Mouse (Mus musculus) neural tube, embryonic 13.5 days (tissue): Measurements from ENCODE around the gene Sipa1l2. TPM values are rescaled to one million over a fixed set of nuclear protein-coding genes. Genes with fewer than 3 reads are reported as not detected.
"Not testable (repeated sequence)": the region's sequence is repeated elsewhere in the genome, so short reads cannot be mapped to it uniquely, and the experiment has no call there.

ENCODE experiments used
- ATAC-seq: fragments of 200-750 bp; cut with Nextera tagmentation; 2 replicates; pipeline ENCODE4 v1.8.0; 2017; ENCODE audit warnings: low read depth, mild to moderate bottlenecking, moderate TSS enrichment, moderate library complexity
- H3K27ac ChIP-seq: fragments of 300-500 bp; sonication (generic); replicated peaks from 2 replicates; pipeline ENCODE4 v1.5.1; 2015; ENCODE audit warnings: moderate library complexity, mild to moderate bottlenecking, inconsistent platforms
- H3K27me3 ChIP-seq: fragments of 300-500 bp; sonication (generic); 2 replicates; pipeline ENCODE4 v1.6.1; 2015; ENCODE audit warnings: mild to moderate bottlenecking, inconsistent platforms
- H3K36me3 ChIP-seq: fragments of 300-500 bp; sonication (generic); 2 replicates; pipeline ENCODE4 v1.6.1; 2015; ENCODE audit warnings: mild to moderate bottlenecking, inconsistent platforms
- H3K4me1 ChIP-seq: fragments of 300-500 bp; sonication (generic); replicated peaks from 2 replicates; pipeline ENCODE4 v1.6.1; 2015; ENCODE audit warnings: inconsistent platforms
- H3K4me2 ChIP-seq: fragments of 300-500 bp; sonication (generic); 2 replicates; pipeline ENCODE4 v1.6.1; 2015; ENCODE audit warnings: inconsistent platforms, mild to moderate bottlenecking, moderate library complexity
- H3K4me3 ChIP-seq: fragments of 300-500 bp; sonication (generic); 2 replicates; pipeline ENCODE4 v1.5.1; 2015; ENCODE audit warnings: mild to moderate bottlenecking, inconsistent platforms
- H3K9ac ChIP-seq: fragments of 300-500 bp; sonication (generic); 2 replicates; pipeline ENCODE4 v1.6.1; 2015; ENCODE audit warnings: moderate library complexity, mild to moderate bottlenecking, inconsistent platforms
- H3K9me3 ChIP-seq: fragments of 300-500 bp; sonication (generic); 2 replicates; pipeline ENCODE4 v1.6.1; 2016; ENCODE audit warnings: inconsistent platforms
- WGBS: fragments of 180-500 bp; shearing (Covaris S2); methylation state at CpG from one replicate; pipeline ENCODE4 v1.1.7; 2015; 5-methylcytosine and 5-hydroxymethylcytosine counted together
- polyA plus RNA-seq: library from polyadenylated mRNA; unstranded; fragments of >200 nt; fragmentation: Nextera tagmentation; extraction: Ambion mirVana; gene quantifications from 2 replicates; pipeline ENCODE4 v1.2.1, GENCODE M21; 2015

Sipa1l2 gene
- polyA plus RNA-seq, 1 experiment from 2014 or later = 19.7 TPM

DNA sequence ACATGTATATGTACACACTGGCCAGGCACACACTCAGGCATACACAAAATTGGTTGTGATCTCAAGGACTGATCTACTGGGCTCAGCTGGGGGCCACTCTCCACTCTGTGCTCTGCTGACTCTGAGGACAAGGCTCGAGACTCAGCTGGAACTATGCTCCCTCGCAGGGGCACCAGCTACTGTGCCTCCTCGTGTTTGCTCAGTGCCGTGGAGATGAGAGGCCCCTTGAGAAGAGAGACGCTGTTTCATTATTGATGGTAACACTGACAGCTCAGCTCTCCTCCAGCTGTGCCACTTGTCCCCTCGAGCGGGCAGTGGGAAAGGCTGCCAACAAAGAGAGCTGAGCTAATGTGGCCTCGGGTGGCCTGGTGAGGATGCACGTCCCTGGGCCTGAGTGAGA lies 161.9 kb downstream of the Sipa1l2 start:
- H3K9ac ChIP-seq = no peak overlapping the region
- no peaks in the 10 kb centered on the region for H3K27me3 ChIP-seq
- peaks cover 13% of the 10 kb centered on the region; the same call in 1 of the 2 replicates for H3K9me3 ChIP-seq
- H3K4me1 ChIP-seq = peaks cover 15% of the 10 kb centered on the region
- peak; percentile 52; the same call in 1 of the 2 replicates for ATAC-seq
- H3K4me3 ChIP-seq = no peak overlapping the region
- H3K27ac ChIP-seq = peak overlapping the region; percentile 54; the same call in 1 of the 2 replicates
- 10% methylated on average over 9 of the region's 9 CpGs for WGBS
- no peak overlapping the region for H3K4me2 ChIP-seq
- no peaks in the 10 kb centered on the region for H3K36me3 ChIP-seq

DNA sequence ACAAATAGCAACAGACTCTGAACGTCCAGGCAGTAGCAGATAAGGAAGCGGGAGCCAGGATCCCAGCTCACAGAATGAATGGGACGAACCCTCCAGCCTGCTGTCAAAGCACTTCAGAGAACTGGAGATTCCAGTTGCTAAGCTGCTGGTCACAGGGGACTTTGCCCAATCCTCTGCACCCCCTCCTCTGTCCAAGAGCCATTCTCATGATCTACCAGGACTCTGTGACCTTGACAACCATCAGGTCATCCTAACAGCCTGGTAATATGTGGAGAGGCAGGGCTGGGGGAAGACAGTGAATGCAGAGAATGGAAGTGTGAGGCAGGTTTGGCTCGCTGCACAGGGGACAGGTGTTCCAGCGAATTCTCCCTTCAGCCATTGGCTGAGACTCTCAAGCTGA lies 163.2 kb downstream of the Sipa1l2 start:
- H3K36me3 ChIP-seq = no peaks in the 10 kb centered on the region
- no peak overlapping the region for H3K27ac ChIP-seq
- no peak overlapping the region for H3K4me3 ChIP-seq
- ATAC-seq = no peak
- peaks cover 13% of the 10 kb centered on the region; the same call in 1 of the 2 replicates for H3K9me3 ChIP-seq
- WGBS = 71% methylated on average over 5 of the region's 5 CpGs
- no peaks in the 10 kb centered on the region for H3K27me3 ChIP-seq
- peaks cover 15% of the 10 kb centered on the region for H3K4me1 ChIP-seq
- H3K9ac ChIP-seq = no peak overlapping the region
- H3K4me2 ChIP-seq = no peak overlapping the region

- no peak overlapping the region for H3K9ac ChIP-seq
- no peaks in the 10 kb centered on the region for H3K27me3 ChIP-seq
- ATAC-seq = no peak
- peaks cover 13% of the 10 kb centered on the region; the same call in 1 of the 2 replicates for H3K9me3 ChIP-seq
- H3K36me3 ChIP-seq = no peaks in the 10 kb centered on the region
- peaks cover 13% of the 10 kb centered on the region; the same call in 1 of the 2 replicates for H3K4me1 ChIP-seq
- no peak overlapping the region for H3K4me2 ChIP-seq
- H3K4me3 ChIP-seq = no peak overlapping the region
- 85% methylated on average over 3 of the region's 3 CpGs for WGBS
- H3K27ac ChIP-seq = no peak overlapping the region
Measured at GRCm38 (mm10) chr8:125401350-125401749, 168.3 kb downstream of the Sipa1l2 start.

GRCm38 (mm10) chr8:125397981-125398380 lies 171.6 kb downstream of the Sipa1l2 start:
- peaks cover 18% of the 10 kb centered on the region; the same call in 1 of the 2 replicates for H3K4me1 ChIP-seq

GRCm38 (mm10) chr8:125395682-125396081 lies 173.9 kb downstream of the Sipa1l2 start:
- not testable (repeated sequence) for H3K4me3 ChIP-seq, H3K9me3 ChIP-seq, H3K36me3 ChIP-seq, H3K9ac ChIP-seq, H3K4me2 ChIP-seq, ATAC-seq, H3K27ac ChIP-seq, H3K27me3 ChIP-seq
- WGBS = 84% methylated on average over 8 of the region's 8 CpGs
- peaks cover 29% of the 10 kb centered on the region for H3K4me1 ChIP-seq

More at GRCm38 (mm10) chr8:125397981-125398380, 171.6 kb downstream of the Sipa1l2 start:
- Histone ChIP-seq H3K36me3 (no peaks in the 10 kb centered on the region), H3K27ac (0 out of 2 replicates have a peak overlapping the region, but pooled peaks have one; percentile 13), H3K9me3 (no peaks in the 10 kb centered on the region), H3K27me3 (no peaks in the 10 kb centered on the region), H3K4me2 (no peak overlapping the region), H3K9ac (no peak overlapping the region), H3K4me3 (no peak overlapping the region)
- WGBS = 30% methylated on average over 14 of the region's 14 CpGs
- no peak for ATAC-seq

DNA sequence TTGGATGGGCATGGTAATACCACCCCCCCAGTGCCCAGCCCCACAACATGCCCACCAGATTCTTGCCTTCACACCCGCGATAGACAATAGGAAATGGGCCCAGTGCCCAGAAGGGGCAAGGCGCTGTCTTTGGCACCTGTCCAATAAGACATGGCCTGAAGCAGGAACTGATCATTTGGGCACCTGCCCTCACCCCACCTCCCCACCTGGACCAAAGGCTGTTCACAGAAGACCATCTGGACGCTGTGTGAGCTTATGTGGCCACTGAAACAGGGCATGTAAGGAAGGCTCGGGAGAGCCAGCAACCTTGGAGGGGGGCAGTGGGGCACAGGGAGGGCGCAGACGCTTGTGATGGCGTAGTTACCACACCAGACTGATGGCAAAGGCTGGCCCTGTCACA lies 174.6 kb downstream of the Sipa1l2 start:
- no peak overlapping the region for H3K4me2 ChIP-seq
- no peak for ATAC-seq
- H3K4me1 ChIP-seq = peaks cover 36% of the 10 kb centered on the region
- H3K36me3 ChIP-seq = no peaks in the 10 kb centered on the region
- no peaks in the 10 kb centered on the region for H3K9me3 ChIP-seq
- H3K4me3 ChIP-seq = no peak overlapping the region
- WGBS = 65% methylated on average over 8 of the region's 8 CpGs
- no peaks in the 10 kb centered on the region for H3K27me3 ChIP-seq
- H3K9ac ChIP-seq = no peak overlapping the region
- no peak overlapping the region for H3K27ac ChIP-seq

DNA sequence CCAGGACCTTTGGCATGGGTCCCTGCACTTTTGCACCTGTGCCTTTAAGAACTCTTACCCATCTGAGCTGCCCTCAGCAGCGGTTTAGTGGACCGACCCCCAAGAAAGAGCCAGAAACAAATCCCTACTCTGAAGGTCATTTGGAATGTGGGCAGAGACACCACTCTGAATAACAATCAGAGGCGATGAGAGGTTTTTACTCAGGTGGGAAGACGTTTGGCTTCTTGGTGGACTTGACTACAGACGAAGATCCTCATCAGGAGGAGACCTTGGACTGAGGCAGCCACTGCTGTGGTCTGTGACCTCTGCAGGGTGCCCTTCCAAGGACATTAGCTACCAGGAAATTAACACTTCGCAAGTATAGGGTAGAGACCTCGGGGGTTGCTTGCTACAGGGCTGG lies 177.9 kb downstream of the Sipa1l2 start:
- Histone ChIP-seq H3K36me3 (no peaks in the 10 kb centered on the region), H3K9me3 (no peaks in the 10 kb centered on the region), H3K9ac (no peak overlapping the region), H3K4me2 (no peak overlapping the region), H3K4me1 (peaks cover 42% of the 10 kb centered on the region), H3K27me3 (no peaks in the 10 kb centered on the region), H3K4me3 (no peak overlapping the region), H3K27ac (no peak overlapping the region)
- WGBS = 68% methylated on average over 7 of the region's 7 CpGs
- no peak for ATAC-seq

DNA sequence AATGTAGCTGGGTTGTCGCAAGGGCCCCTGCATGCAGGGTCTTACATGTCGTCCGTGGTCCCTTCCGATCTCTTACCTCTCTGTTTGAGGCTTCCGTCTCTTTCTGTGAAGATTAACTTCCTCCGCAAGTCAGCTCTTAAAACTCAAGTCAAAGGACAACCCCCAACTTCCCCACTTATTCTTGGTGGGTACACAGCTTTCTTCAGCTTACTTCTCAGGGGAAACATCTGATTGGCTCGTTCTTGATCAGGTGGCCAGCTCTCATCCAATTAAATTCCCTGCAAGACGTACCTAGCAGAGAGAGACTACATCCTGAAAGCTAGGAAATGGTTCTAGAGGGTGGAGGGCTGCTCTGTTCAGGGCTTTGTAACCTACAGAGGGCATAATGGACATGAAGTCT lies 178.3 kb downstream of the Sipa1l2 start:
- H3K27ac ChIP-seq = peak overlapping the region; percentile 82
- H3K36me3 ChIP-seq = no peaks in the 10 kb centered on the region
- no peak overlapping the region for H3K4me3 ChIP-seq
- no peak for ATAC-seq
- no peaks in the 10 kb centered on the region for H3K9me3 ChIP-seq
- H3K4me1 ChIP-seq = peaks cover 45% of the 10 kb centered on the region
- 70% methylated on average over 8 of the region's 8 CpGs for WGBS
- no peaks in the 10 kb centered on the region for H3K27me3 ChIP-seq
- H3K4me2 ChIP-seq = 0 out of 2 replicates have a peak overlapping the region, but pooled peaks have one; percentile 5
- no peak overlapping the region for H3K9ac ChIP-seq

DNA sequence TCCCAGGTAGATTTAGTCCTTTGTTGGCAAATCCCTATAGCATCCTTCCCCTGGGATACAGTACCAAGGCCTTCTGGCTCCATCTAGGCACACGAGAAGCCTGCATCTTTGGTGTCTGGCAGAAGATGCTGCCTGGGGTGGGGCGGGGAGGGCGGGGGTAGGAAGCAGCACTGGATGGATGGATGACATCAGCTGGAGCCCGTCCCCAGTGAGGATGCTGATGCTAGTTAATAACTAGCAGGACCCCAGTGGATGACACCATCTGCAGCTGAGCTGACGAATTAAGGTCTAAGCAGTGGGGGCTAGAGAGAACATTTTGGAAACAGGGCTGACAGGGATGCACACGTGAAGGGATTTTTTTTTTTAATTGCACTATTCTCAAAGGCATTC lies 179.1 kb downstream of the Sipa1l2 start:
- Histone ChIP-seq H3K4me2 (0 out of 2 replicates have a peak overlapping the region, but pooled peaks have one; percentile 5), H3K36me3 (no peaks in the 10 kb centered on the region), H3K27ac (peak overlapping the region; percentile 82), H3K4me1 (peaks cover 53% of the 10 kb centered on the region), H3K9me3 (no peaks in the 10 kb centered on the region), H3K4me3 (no peak overlapping the region), H3K9ac (peak overlapping the region; percentile 18; the same call in 1 of the 2 replicates), H3K27me3 (no peaks in the 10 kb centered on the region)
- 46% methylated on average over 6 of the region's 6 CpGs for WGBS
- peak; percentile 57 for ATAC-seq

DNA sequence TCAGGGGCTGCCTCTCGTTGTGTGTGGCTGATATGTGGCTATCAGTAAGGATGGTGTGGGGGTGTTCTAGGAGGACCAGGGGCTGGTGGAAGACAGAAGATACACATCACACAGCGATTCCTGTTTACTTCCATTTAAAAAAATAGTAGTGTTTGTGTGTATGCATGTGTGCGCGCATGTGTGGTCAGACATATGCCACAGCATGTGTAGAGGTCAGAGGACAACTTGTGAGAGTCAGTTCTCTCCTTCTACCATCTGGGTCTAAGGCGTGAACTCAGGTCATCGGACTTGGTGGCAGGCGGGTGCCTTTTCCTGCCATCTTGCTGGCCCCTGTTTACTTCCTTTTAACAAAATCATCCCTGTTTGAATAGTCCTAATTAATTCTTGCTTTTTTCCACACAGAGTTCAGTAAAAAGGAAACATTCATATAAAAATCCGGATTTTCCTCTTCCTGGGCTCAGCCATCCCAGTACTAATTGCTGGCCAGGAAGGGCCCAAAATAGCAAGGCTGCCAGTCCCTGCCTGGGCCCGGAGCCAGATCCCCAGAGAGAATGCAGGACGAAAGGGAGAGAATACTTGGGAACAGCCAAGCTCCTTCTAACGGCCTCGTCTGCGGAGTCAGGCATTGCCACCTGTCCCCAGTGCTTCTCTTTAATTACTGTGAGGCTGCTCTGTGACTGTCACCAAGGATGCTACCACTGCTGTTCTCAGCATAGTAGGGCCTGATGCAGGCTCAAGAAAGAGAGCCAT lies 179.7 kb downstream of the Sipa1l2 start:
- no peak overlapping the region for H3K4me3 ChIP-seq
- ATAC-seq = peak; percentile 16; the same call in 1 of the 2 replicates
- peaks cover 54% of the 10 kb centered on the region for H3K4me1 ChIP-seq
- H3K27ac ChIP-seq = peak overlapping the region; percentile 82
- H3K9me3 ChIP-seq = no peaks in the 10 kb centered on the region
- no peak overlapping the region for H3K4me2 ChIP-seq
- 55% methylated on average over 13 of the region's 13 CpGs for WGBS
- H3K36me3 ChIP-seq = no peaks in the 10 kb centered on the region
- H3K9ac ChIP-seq = peak overlapping the region; percentile 18; the same call in 1 of the 2 replicates
- H3K27me3 ChIP-seq = no peaks in the 10 kb centered on the region

- Histone ChIP-seq H3K4me2 (no peak overlapping the region), H3K27ac (peak overlapping the region; percentile 82), H3K4me3 (no peak overlapping the region), H3K9ac (no peak overlapping the region), H3K4me1 (peaks cover 55% of the 10 kb centered on the region), H3K36me3 (no peaks in the 10 kb centered on the region), H3K9me3 (no peaks in the 10 kb centered on the region), H3K27me3 (no peaks in the 10 kb centered on the region)
- WGBS = 50% methylated on average over 5 of the region's 5 CpGs
- 0 out of 2 replicates have a peak, but pooled peaks have one; percentile 25 for ATAC-seq
Measured at GRCm38 (mm10) chr8:125389280-125389679, 180.3 kb downstream of the Sipa1l2 start.

- H3K36me3 ChIP-seq = no peaks in the 10 kb centered on the region
- peaks cover 55% of the 10 kb centered on the region for H3K4me1 ChIP-seq
- peak overlapping the region; percentile 82; the same call in 1 of the 2 replicates for H3K27ac ChIP-seq
- H3K4me2 ChIP-seq = no peak overlapping the region
- ATAC-seq = no peak
- H3K4me3 ChIP-seq = no peak overlapping the region
- no peaks in the 10 kb centered on the region for H3K9me3 ChIP-seq
- WGBS = 49% methylated on average over 13 of the region's 13 CpGs
- H3K9ac ChIP-seq = no peak overlapping the region
- H3K27me3 ChIP-seq = no peaks in the 10 kb centered on the region
Measured at GRCm38 (mm10) chr8:125388404-125389180, 181.0 kb downstream of the Sipa1l2 start.
